Mouse (Mus musculus) brain, embryonic 18.5 days (tissue): ENCODE measurements at regions not wholly inside any gene's neighbourhood (a gene's known extent, or its start where the extent isn't known, plus 50 kb on each side); places are given as distances from the start of the nearest gene placed in this dataset.

ENCODE experiments used
- DNase-seq: peaks from one replicate; pipeline ENCODE4 v3.0.0-alpha.2; 2012; ENCODE audit warnings: low read depth, low spot score

DNA sequence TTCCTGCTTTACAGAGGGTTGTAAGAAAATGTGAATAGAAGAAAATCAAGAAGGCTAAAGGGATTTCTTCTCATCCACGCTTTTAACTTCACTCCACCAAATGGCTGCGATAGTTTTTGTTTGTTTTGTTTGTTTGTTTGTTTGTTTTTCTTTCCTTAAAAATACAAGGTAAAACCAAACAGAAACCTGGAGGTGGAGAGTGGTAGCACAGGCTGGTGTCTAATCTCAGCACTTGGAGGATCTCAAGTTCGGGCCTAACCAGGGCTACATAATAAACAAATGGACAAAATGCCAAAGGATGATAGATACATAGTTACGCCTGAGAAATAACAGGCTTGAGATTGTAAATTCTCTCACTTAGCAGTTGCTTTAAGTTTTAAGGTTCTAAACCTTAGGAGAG is 50.8 kb upstream of the Mboat1 start:
- no peak for DNase-seq

DNA sequence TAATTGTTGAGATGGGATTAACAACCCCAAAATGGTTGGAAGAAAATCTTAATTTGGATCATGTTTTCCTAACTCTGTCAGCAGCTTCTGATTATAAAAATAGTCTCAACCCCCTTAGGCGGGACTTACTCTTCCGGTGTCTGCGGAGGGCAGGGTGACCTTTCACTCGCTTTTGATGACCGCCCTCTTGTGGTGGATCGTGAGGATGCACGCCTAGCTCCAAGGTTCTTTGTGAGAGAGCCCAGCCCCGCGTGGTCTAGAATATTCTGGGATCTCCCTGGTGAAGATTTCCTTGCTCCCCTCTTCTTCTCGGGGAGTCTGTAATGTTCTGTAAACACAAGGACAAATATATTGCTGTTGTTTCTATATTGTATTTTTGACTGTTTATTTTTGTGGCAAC is 51.3 kb upstream of the Mboat1 start:
- peak; percentile 47 for DNase-seq

DNA sequence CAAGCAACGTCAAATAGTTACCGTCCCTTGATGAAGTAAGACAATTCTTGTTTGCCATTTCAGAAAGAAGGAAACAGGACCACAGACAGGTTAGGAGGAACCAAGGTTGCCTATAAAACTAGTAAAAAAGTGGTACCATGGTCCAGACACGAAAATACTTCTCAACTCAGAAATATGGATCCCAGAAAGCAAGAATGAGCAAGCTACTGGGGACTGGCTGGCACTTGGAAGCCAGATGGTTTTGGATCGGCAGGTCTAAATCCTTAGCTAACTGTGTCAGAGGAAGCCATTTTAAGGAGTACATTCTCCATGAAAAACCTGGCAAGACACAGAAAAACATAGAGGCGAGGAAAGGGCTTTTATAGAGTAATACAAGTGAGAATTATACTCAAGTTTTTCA is 51.9 kb upstream of the Mboat1 start:
- no peak for DNase-seq

DNA sequence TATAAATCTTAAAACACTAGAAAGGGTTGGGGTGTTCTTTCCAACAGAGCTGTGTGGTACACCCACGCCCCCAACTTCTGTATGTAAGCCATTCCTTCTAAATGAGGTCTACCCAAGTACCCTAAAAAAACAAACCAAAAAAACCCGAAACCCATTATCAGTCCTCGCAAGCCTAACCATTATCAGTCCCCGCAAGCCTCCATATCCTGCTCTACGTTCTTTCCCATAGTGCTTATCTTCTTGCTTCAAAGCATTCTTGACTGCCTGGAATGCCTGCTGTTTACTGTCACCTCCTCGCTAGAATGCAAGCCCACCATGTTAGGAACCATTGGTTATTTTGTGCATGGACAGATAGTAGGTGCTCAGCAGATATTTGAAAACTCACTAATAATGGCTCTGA is 52.3 kb upstream of the Mboat1 start:
- DNase-seq, result no peak

DNA sequence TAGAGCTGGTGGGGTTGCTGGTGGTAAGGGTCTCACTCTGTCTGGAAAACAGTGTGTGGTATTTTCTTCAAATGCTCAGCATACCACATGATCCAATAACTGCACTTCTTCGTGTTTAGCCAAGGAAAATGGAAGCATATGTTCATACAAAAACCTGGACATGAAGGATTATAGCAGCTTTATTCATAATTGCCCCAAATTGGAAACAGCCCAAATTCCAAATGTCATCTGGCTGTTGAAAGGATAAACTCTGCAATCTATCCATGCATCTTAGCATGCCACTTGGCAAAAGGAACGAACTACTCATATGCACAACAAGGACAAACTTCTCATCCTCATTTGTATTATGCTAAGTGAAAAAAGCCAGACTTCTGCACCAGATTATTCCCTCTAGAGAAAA is 53.5 kb upstream of the Mboat1 start:
- DNase-seq, result no peak

DNA sequence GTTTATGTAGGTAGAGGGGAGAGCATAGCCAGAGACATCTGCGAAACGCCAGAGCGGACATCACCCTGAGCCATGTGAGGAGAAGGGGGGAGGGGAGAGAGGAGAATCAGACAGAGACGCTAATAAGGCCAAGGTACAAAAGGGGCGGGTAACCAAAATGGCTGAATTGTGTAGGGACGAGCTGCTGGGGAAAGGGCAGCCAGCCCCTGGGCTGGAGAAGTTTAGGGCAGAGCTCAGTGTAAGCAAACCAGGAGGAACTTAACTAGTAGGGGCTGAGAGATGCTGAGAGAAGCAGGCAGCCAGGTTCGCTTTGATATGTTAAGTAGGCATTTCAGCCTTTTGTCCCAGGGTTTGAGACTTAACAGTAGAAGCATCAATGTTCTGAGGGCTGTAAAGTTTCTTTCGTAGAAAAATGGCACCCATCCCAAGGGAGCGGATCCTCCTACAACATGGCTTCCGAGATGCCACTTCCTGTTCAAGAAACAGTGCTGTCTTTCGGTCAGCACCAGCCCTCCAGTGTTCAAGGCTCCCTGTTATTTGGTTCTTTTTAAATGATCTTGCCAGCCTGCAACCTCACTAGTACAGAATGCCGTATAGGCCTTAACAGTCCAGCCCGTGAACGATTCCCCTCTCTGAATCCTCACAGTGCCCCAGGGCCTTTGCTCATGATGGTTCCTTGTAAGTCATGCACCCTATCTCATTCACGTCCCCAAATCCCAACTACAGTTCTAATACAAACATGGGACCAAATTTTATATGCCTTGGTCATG is 55.4 kb upstream of the Mboat1 start:
- DNase-seq, result no peak

DNA sequence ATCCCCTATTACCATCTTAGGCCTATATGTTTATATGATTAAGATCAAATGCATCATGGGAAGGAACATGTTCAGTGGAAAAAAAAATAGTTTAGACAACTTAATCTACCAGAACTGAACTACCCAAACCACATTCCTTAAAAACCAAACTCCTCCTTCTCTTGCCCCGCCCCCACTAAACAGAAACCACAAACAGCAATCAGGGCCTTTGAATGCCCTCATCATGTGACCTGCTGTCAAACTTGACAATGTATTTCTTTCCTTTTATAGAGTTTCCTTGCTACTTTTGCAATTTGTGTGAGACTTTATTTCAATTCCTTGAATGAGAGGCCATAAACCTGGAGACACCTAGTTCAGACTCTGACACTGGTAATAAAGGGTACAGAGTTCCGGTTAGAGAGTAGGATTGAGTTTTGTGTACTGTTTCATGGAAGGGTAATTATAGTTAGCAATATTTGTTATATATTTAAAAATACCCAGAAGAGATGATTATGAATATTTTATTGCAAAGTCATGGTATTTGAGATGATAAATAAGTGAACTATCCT is 61.7 kb upstream of the Mboat1 start:
- DNase-seq, result no peak

DNA sequence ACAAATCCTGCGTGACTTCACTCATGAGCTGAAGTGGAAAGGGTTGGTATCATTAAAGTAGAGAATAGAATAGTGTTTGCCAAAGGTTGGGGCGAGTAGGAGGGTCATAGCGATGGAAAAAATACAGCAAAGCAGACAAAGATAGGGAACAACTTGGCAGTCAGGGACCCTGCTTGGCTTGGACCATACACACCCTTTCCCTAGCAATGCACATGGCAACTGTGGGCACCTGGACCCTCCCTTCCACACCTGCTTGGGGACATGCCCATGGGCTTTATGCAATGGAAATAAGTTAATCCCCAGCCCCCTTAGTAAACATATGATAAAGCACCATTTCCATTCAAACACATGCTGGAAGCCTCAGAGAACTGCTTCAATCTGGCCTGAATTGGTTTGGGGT is 62.2 kb upstream of the Mboat1 start:
- no peak for DNase-seq

DNA sequence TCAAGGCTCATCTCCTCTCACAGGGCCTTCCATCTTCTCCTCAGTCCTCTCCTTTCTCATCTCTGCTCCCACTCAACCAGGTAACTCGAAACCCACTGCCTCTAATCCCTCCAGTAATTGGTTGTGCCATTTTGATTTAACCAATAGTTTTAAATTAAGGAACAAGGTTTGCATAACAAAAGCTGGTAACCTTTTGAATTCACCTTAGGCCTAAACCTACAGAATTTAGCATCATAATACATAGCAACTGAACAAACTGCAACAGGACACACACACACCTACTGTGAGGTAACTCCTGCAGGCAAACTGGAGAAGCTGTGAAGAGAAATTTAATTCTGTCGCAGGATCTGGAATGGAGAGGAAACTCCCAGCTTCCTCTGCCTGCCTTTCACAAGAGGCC is 66.9 kb upstream of the Mboat1 start:
- no peak for DNase-seq

DNA sequence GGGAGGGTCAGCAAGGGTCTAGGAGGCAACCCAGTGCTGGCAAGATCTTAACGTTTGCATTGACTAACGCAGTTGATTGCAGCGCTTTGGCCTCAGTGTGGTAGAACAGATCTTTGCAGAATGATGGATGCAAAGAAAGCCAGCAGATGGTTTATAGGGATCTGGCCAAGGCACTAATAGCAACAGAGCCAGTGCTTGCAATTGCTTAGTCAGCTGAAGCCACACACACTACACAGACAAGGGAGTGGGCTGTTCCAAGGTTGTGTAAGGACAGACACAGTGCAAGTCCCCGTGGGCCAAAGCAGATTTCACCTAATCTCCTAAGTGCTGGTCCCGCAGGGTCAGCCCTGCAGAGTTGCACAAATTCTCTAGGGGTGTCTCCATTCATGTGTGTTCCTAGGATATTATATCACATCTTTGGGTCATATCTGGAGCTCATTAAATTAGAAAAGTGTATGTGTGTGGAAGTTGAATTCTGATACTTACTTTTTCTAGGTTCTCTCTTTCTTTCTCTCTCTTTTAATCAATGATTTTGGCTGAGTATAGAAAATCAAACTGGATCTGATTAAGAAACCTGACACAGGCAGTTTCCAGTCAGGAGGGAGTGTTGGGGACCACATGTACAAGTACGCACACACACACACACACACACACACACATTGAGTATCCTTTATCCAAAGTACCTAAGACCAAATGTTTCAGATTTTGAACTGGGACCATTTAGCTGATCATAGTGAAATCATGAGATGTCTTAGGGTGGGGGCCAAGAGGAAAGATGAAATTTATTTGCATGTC is 68.5 kb upstream of the Mboat1 start:
- DNase-seq, result no peak

DNA sequence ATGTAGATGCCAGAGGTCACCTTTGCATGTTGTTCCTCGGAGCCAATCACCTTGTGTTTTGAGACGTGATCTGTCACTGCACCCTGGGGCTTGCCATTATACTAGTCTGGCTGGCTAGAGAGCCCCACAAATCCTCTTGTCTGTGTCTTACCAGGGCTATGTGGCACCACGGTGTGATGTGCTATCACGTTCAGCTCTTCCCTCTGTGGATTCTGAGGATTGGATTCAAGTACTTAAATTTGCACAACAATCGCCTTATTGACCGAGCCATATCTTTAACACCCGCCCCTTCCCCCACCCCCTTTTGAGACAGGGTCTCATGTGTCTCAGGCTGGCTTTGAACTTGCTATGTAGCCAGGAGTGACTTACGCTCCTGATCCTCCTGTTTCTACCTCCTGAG is 70.8 kb upstream of the Mboat1 start:
- no peak for DNase-seq

DNA sequence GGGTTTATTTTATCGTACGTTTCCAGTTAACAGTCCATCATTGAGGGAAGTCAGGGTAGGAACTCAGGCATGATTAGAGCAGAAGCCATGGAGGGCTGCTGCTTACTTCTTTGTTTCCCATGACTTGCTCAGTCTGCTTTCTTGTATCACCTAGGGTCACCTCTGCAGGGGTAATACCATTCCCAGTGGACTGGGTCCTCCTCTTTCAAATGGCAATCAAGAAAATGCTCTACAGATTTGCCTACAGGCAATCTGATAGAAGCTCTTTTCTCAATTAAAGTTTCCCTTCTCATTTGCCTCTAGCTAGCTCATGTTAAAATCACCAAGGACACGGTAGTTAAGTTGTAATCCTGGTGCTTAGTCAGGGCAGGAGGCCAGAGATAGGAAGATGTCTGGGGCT is 72.5 kb upstream of the Mboat1 start:
- DNase-seq, result no peak

DNA sequence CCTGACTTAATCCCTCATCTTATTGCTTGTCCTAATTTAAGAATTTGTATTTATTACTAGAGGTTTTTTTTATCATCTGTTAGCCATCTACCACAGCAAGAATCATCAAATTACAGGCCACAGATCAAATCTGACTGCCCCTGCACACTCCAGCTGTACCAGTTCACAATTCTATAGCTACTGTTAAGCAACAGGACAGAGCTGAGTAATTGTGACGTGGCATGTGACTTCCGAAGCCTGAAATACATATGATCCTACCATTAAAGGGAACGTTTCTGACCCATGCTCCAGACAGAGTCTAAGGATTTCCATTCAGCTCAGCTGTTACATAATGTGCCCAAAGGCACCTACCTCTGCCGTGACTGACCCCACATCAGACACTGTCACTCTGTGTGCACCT is 74.0 kb upstream of the Mboat1 start:
- no peak for DNase-seq

DNA sequence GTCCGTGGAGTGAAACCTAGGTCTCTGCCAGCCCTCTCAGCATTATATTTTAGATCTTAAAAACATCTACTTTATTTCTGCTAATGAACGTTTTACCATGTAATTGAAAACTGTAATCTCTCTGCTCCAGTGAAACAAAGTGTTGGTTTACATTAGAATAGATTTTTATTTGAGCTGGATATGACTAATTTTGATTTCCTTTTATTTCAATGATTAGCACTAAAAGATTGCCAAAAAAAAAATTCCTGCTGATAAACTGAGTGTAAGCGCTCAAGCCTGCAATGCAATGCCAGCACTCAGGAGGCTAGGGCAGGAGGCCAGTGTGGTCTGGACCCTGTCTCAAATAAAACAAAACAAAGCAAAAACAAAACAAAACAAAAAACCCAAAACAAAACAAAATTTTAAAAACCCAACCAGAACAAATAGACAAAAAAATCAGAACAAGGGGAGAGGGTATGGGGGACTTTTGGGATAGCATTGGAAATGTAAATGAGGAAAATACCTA is 69.3 kb upstream of the E2f3 start:
- no peak for DNase-seq

DNA sequence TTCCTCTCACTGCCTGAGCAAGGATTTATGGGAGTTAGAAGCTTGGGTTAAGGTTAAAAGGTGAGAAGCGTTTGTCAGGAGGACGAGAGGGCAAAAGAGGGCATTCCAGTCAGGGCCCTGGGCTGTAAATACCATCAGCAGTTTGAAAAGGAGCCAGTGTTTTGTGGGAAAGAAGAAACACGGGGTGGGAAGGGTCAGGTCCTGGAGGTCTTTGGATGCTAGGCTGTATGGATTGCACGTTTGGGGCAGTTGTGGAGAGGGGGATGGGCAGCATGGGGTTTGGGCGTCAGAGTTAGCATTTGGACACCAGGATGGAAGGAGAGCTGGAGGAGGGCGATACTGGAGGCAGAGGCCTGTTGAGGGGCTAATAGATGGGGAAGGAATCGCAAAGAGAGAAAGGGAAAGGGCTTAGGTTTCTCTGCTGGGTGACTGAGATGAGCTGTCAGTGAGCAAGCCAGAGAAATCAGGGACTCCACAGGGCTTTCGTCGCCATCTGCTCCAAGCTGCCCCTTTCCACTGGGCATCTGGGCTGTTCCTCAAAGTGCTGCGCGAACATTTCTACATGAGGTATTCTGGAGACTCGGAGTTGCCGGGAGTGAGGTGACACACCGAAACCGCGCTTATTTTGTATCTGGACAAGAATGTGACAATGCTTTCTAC is 66.2 kb upstream of the E2f3 start:
- DNase-seq, result no peak

DNA sequence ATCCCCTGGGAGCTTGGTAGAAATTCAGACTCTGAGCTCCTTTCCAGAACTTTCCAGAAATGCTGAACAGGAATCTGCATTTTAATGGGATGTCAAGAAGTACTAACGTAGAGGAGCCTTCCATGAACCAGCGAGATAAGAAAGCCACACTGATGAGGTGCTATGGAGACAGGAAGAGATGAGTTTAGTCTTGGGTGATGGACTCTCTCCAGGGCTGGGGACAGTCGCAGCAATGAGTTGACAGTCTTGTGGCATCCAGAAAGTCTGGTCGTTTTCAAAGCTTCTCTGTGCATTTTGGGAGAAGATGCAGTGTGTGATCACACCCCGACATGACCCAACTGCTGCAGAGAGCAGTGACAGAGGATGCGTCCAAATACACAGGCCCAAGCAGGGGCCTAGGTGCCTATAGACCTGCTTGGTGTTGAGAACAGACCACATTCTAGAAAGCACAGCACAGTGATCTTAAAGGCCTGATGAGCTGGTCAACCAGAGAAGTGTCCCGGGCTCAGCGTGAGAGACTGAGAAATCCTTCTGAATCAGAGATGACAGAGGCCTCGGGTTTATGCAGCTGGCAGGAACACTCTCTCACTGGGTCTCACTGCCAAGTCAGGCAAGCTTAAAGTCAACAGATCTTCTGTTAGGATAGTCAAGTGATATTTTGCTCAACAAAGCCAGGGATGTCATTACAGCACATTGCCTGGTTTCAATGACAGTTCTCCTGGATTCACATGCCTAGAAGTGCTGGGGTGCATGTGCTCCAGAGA is 65.1 kb upstream of the E2f3 start:
- no peak for DNase-seq

DNA sequence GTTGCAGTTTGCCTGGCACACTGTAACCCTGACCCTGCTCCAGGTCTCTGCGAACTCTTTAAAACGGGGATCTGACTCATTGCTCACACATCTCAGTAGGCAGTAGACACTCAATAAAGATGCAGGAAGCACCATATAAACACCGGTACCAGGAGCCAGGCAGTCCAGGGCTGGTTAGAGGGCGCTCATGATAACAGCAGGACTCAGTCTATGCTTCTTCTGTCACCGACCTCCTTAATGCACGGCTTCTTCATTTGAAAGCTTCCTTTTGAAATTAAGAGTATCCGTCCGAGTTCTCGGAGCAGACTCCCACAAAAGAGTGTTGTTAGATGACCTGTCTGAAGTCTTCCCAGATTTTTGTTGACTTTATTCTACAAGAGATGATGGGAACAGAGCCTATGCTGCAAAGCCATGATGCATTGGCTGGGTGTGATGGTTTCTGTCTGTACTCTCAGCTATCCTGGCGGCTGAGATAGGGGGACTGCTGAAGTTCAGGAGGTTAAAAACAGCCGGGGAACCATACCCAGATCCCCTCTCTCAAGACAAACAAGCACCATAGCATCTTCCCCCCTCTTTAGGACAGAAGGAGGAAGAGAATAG is 62.5 kb upstream of the E2f3 start:
- no peak for DNase-seq

DNA sequence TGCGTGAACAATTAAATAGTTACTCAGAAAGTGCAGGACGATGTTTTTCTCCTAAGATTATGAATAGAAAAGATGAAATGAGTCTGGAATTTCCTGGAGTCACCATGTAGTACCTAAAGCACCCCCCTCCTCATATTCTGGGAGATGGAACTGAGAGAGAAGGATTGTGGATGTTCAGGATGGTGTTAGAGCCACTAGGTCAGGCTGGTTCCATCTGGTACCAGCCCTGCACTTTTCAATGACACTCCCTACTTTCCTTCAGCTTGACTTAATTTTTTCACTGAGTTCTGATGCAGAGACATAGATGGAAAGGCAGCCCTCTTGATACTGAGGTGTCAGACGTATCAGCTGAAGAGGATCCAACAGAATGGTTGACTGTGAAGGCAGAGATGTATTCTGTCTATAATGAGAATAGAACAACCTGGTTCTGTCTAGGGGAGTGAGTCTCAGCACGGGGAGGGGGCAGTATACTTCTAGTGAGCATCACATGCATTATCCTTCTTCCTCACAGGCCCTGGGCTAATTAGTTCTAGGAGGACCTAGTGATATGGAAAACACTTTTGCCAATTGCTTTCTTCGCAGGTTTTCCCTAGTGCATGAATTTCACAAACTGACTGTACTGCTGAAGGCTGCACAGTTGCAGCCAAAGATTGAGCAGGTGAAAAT is 60.8 kb upstream of the E2f3 start:
- DNase-seq, result no peak

DNA sequence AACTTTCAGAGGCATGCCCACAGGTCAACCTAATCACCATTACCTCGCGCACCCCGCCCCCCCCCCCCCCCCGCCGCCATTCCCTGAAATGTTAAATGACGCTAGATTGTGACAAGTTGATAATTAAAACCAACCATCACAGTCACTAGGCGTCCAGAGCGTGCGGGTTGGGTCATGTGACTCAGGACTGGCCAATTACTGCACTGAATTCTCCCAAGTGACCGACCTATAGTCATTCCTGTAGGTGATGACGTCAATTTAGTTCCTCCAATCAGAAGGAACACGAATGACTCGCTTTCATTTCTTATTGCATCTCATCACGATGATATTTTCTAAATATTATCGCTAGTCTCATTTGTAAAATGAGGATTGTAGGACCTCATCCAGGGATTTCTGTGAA is 60.2 kb upstream of the E2f3 start:
- DNase-seq, result no peak

DNA sequence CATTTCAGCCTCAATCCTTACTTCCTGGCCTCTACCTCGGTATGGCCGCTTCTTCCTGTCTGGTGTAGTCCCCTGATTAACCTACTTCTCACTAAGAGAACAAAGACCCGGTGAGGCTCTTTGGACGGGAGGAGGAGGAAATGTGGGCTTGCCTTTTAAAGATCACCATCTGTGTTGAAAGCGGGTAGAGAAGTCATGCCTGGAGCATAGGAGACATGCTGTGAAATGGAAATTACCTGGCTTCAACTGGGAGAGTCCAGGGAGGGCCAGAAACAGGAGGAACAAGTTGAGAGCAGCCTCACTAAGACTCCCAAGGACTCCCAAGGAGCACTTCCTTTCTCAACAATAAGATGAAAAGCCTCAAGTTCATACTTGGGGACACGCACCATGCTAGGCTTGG is 59.4 kb upstream of the E2f3 start:
- no peak for DNase-seq

DNA sequence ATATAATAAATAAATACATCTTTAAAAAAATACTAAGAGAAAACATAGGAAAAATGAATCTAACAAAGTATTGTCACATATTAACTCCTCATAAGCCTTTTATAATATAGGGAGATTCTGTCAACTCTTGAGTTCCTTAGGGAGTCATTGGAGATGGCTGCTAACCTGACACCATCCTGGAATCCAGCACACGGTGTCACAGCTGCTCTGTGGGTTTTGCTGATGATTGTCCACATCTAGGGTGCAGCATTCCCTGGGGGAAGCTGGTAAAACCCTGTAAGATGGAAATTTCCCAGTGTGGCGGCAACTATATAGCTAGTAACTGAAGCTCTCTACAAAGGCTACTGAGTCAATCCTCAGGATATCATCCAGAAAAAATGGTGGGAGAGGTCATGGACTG is 58.9 kb upstream of the E2f3 start:
- DNase-seq, result no peak
